Mouse (Mus musculus): ENCODE data around the gene Npc1l1. TPM values are rescaled to one million over a fixed set of nuclear protein-coding genes. Genes with fewer than 3 reads are reported as not detected.

Npc1l1 gene
- not detected for polyA plus RNA-seq (2017; shearing (Covaris generic))

GRCm38 (mm10) chr11:6230012-6230411 is at the start of gene Npc1l1:
Npc1l1 (minus strand) TSS chr11:6230143.

GRCm38 (mm10) chr11:6274387-6275093 is 44.6 kb upstream of the Npc1l1 start, which contains the start of gene Tmed4:
Tmed4 (minus strand) TSS chr11:6274870.

GRCm38 (mm10) chr11:6267320-6268254 is 37.6 kb upstream of the Npc1l1 start, which contains the start of gene Ddx56:
Ddx56 (minus strand) TSS chr11:6267772.

GRCm38 (mm10) chr11:6200087-6200569 is 29.8 kb downstream of the Npc1l1 start, which contains the start of gene Nudcd3:
Nudcd3 (minus strand) TSS chr11:6200415.

GRCm38 (mm10) chr11:6199410-6200086 is 30.4 kb downstream of the Npc1l1 start, which contains the start of gene A730071L15Rik:
A730071L15Rik (plus strand) TSS chr11:6200029.

Other genes with a start within 250 kb of the Npc1l1 start
- 19.5 TPM for gene Camk2b, start 163.8 kb downstream of the Npc1l1 start, polyA plus RNA-seq (2017; shearing (Covaris generic))
- gene A730071L15Rik, start 30.1 kb downstream of the Npc1l1 start, polyA plus RNA-seq (2017; shearing (Covaris generic)), result 0.32 TPM
- gene Nudcd3, start 29.7 kb downstream of the Npc1l1 start, polyA plus RNA-seq (2017; shearing (Covaris generic)), result 70.4 TPM
- gene Ddx56, start 37.6 kb upstream of the Npc1l1 start, polyA plus RNA-seq (2017; shearing (Covaris generic)), result 91.0 TPM
- gene Tmed4, start 44.7 kb upstream of the Npc1l1 start, polyA plus RNA-seq (2017; shearing (Covaris generic)), result 82.4 TPM
- gene Ogdh, start 61.5 kb upstream of the Npc1l1 start, polyA plus RNA-seq (2017; shearing (Covaris generic)), result 230 TPM
- 28.4 TPM for gene Zmiz2, start 158.9 kb upstream of the Npc1l1 start, polyA plus RNA-seq (2017; shearing (Covaris generic))
- gene Ppia, start 185.3 kb upstream of the Npc1l1 start, polyA plus RNA-seq (2017; shearing (Covaris generic)), result 4,290 TPM
- 172 TPM for gene H2afv, start 214.3 kb upstream of the Npc1l1 start, polyA plus RNA-seq (2017; shearing (Covaris generic))
- gene Purb, start 245.8 kb upstream of the Npc1l1 start, polyA plus RNA-seq (2017; shearing (Covaris generic)), result 7.6 TPM